Mouse (Mus musculus): ENCODE measurements at regions not wholly inside any gene's neighbourhood (a gene's known extent, or its start where the extent isn't known, plus 50 kb on each side); places are given as distances from the start of the nearest gene placed in this dataset.

DNA sequence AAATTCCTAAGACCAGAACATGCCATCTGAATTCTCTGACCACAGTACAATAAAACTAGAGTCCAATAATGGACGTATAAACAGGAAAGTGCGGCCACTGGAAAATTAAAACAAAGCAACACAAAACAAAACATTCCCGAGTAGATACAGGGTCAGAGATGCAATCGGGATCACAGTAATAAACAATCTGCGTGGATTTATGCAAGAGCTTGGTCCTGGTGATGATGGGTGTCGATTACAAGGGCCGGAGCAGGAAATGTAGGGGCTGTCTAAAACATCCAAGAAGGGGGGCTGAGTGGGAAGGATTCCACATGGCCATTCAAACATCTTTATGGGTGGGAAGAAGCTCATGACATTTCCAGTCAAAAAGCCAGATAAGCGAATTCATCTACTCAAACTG, 78.6 kb downstream of the Ackr3 start:
- TF ChIP-seq POLR2A (IDR thresholded peaks at IDR 0.05; ENCODE audit: low read depth, low read length) (no peak), CTCF (conservative IDR thresholded peaks at IDR 0.05; ENCODE audit: insufficient read depth, insufficient read length, low read depth, low read length) (no peak)

Measured in kidney, adult 2 months (tissue).